Mouse (Mus musculus): Measurements from ENCODE around the gene Gm44805.

Gene Gm44805

GRCm38 (mm10) chr7:19682979-19683378, 1.8 kb upstream of the Gm44805 start:
- intact Hi-C loops (cut with DNase I) = no loop called here

GRCm38 (mm10) chr7:19680702-19681101, 521 bp downstream of the Gm44805 start:
- intact Hi-C loops (cut with DNase I) = no loop called here

DNA sequence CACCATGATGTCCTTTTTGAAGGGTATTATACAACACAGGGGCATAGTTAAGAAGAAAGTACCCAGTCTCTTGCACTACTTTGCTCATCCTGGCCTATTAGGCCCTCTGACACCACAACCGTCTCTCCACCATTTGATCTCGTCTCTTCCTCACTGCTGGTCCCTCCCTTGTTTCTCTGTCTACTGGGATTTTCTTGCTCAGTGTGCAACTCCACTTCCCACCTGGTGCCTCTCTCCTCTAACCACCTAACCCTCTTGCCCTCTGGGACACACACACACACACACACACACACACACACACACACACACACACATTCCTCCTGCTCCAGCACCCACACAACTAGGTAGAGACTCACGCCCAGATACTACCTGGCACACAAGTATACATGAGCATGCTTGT, 2.3 kb downstream of the Gm44805 start:
- intact Hi-C loops (cut with DNase I) = no loop called here

DNA sequence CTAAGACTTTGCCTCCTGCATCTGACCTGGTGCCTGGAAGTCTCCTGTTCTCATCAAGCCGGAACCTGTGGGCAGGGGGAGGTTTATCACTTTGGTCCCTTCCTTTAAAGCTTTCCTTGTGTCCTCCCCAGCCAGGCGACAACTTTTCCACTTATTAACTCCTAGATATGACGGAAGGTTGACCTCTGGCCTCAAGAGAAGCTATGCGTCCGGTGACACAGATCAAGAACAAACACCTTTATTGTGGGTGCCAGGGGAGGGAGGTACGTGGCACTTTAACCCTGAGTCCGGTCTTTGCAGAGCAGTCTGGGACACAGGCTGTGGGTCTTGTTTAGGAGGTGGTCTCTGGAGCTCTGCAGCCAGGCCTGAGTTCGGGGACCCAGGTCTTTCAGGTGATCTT, 3.4 kb downstream of the Gm44805 start, which contains the start of gene Apoc2:
TSS of gene Apoc2 (minus strand) at position 70 of the 400 bp plus-strand sequence.
- intact Hi-C loops (cut with DNase I) = no loop called here

- intact Hi-C loops (cut with DNase I) = no loop called here
Observed at GRCm38 (mm10) chr7:19676662-19677061, 4.6 kb downstream of the Gm44805 start.

DNA sequence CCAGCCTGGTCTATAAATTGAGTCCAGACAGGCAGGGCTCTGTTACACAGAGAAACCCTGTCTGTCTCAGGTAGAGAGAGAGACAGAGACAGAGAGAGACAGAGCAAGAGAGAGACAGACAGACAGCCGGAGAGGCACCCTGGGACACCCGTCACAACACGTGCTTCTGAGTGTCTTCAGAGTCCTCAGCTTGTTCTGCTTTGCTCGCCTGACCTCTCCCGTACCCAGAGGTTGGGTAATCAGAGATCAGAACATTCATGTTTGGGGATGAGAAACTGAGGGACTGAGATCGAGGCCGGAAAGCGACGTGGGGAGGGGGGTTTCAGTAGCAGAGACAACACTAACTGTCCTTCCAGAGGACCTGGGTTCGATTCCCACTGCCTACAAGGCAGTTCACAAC, 5.4 kb downstream of the Gm44805 start:
- intact Hi-C loops (cut with DNase I) = no loop called here

DNA sequence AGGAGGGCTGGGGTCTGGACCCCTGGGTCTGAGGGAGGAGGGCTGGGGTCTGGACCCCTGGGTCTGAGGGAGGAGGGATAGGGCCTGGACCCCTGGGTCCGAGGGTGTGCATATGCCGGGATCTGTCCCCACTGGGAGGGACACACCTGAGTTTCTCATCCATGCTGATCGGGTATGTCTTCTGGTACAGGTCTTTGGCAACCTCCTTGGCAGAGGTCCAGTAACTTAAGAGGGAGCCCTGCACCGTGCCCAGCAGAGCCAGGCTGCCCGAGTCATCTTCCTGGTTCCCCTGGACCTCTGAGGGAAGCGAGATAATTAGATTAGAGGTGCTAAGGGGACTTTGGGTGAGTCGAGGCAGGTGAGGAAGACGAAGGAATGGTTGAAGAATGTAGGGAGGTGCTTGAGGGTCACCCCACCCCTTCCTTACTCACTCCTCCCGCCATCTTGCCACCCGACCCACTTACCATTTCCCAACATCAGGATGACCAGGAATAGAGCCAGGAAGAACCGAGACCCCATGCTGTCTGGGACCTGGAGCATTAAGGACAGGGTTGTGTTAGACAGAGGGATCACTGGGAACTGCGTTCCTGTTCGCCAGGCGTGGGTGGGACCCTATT, 8.0 kb downstream of the Gm44805 start:
- intact Hi-C loops (cut with DNase I) = no loop called here

DNA sequence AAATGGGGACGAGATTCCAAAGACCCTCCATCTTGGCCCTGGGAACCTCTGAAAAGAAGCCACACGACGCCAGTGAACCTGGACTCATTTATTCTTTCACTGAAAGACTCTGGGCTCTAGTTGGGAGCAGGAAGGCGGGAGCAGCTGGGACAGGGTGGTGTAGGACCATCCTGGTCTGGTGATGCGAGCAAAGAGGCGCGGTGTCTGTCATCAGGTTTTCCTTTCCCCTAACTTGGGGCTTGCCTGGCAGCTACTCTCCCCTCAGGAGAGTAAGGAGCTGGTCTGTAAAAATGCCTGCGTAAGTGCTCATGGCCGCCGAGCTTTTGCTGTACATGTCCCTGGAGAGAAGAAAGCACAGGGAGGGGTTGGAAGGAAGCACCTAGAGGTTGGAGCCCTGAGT, 9.7 kb downstream of the Gm44805 start:
- intact Hi-C loops (cut with DNase I) = no loop called here

GRCm38 (mm10) chr7:19668947-19669721, 12.1 kb downstream of the Gm44805 start:
- intact Hi-C loops (cut with DNase I) = loop anchor here (1.0 to 5.0 kb wide), 2 partner anchors 28 to 43 kb away; no protein-coding TSS in a partner anchor

GRCm38 (mm10) chr7:19667434-19667833, 13.8 kb downstream of the Gm44805 start:
- intact Hi-C loops (cut with DNase I) = loop anchor here (5.0 kb wide), 1 partner anchor 45 kb away; no protein-coding TSS in a partner anchor

- intact Hi-C loops (cut with DNase I) = loop anchor here (5.0 kb wide), 1 partner anchor 46 kb away; no protein-coding TSS in a partner anchor
Observed at GRCm38 (mm10) chr7:19666750-19667149, 14.5 kb downstream of the Gm44805 start.

GRCm38 (mm10) chr7:19664955-19665841, 16.0 kb downstream of the Gm44805 start, which contains the start of gene Clptm1:
Gene Clptm1 (minus strand): TSS chr7:19665033.
- intact Hi-C loops (cut with DNase I) = loop anchor here (5.0 kb wide), 1 partner anchor 47 kb away; no protein-coding TSS in a partner anchor

DNA sequence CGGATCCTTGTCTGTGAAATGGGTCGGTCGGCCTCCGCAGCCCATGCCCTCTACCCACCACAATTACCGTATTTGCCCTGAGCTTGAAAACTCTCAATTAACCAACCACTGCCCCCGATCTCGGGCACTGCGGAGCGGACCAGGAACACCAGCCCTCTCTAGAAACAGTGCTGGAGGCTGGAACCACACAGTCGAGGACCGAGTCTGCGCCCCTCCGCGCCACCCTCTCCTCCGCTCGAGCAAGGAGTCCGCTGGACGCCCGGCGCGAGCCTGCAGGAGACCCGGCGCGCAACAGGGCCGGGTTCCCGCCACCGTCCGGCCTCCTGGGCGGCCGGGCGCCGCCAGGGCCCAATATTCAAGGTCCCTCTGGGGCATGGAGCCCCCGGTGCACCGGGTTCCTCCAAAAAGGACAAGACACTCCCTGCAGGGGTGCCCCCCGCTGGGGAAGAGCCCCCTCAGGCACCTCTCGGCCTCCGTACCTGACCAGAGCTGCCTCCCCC, 16.7 kb downstream of the Gm44805 start:
- intact Hi-C loops (cut with DNase I) = no loop called here

GRCm38 (mm10) chr7:19663940-19664339, 17.3 kb downstream of the Gm44805 start:
- intact Hi-C loops (cut with DNase I) = no loop called here

DNA sequence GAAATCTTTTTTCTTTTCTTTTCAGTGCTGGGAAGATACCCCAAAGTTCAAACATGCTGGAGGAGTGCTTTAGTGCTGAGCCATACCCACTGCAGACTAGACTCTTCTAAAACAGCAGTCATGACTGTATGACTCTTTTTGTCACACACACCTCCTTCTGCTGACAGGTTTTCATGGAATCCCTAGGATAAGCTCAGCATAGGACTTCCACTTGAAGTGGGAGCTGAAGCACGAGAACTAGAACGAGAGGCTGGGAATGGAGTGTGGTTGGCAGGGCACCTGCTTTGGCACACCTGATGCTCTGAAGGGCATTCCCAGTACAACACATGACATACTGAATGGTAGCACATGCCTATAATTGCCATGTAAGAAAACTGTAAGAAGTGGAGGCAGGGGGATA, 28.6 kb downstream of the Gm44805 start:
- intact Hi-C loops (cut with DNase I) = no loop called here

- intact Hi-C loops (cut with DNase I) = no loop called here
Observed at GRCm38 (mm10) chr7:19651063-19651786, 30.0 kb downstream of the Gm44805 start.

GRCm38 (mm10) chr7:19641223-19641622, 40.0 kb downstream of the Gm44805 start:
- intact Hi-C loops (cut with DNase I) = no loop called here

DNA sequence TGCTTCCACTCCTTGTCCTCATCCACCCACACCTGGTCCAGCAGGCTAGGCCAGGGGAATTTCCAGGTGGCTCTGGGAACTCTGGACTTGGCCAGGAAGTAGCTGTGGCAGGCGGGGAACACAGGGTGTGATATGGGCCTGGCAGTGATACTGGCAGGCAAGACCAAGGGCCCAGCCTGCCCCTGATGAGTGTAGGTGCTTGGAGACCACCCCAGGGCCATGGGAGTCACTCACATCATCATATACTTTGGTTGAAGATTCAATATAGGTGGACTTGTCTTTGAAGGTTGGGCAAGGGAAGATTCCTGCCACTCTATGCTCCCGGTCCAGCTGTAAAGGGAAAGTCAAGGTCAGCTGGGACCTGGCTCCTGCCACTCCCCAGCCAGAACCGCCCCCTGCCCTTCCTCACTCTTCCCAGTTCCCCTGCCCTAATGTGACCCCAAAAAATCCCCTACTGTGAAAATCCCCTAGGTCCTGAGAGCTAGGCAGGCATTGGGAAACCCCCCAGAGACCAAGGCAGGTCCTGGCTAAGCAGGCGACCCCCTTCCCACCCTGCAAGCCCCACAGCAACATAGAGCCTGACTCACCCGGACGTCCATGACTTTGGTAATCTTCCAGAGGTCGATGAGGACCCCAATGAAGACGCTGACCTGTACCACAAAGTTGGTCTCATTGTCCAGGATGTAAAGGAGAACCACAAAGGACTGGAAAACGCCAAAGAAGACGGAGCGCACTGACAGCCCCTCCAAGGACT, 46.0 kb downstream of the Gm44805 start:
- intact Hi-C loops (cut with DNase I) = no loop called here

GRCm38 (mm10) chr7:19634591-19634990, 46.6 kb downstream of the Gm44805 start:
- intact Hi-C loops (cut with DNase I) = no loop called here

- intact Hi-C loops (cut with DNase I) = no loop called here
Observed at GRCm38 (mm10) chr7:19633855-19634254, 47.4 kb downstream of the Gm44805 start.

All from adrenal gland (tissue).